Mouse (Mus musculus): ENCODE data around the gene Tlr4.

Gene Tlr4

DNA sequence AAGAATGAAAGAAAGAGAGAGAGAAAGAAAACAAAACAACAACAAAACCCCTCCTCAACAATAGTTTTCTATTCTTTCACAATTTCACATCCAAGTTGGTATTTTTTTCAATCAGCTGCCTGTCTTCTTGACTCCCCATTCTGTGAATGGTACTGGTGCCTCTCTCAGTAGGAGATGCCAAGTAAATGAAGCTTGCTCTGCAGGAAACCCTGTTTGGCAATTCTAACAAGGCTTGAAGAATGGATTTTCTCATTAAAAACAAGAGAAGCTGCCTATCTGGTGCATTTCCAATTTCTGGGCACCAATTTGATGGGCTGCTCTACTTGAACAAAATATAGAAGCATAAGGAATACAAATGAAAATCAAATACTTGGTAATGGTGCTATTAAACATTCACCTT lies 74.1 kb downstream of the Tlr4 start:
- no peak for DNase-seq

DNA sequence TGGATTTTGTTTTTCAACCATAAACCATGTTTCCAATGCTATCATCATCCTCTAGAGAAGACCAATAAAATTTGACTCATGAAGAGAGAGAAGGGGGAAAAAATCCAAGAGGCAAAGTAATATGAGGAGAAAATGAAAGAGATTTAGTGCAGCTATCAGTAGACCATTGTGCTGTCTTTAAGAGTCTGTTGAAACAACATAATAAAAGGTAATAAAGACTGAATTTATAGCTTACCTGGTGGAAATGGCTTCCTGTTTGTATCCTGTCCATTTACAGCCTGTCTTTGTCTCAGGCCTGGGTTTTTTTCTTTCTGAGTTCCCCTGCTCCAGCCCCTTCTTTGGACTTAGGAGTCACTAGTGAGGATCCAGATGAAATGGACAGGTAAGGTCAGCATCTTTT lies 81.0 kb downstream of the Tlr4 start:
- DNase-seq: no peak

DNA sequence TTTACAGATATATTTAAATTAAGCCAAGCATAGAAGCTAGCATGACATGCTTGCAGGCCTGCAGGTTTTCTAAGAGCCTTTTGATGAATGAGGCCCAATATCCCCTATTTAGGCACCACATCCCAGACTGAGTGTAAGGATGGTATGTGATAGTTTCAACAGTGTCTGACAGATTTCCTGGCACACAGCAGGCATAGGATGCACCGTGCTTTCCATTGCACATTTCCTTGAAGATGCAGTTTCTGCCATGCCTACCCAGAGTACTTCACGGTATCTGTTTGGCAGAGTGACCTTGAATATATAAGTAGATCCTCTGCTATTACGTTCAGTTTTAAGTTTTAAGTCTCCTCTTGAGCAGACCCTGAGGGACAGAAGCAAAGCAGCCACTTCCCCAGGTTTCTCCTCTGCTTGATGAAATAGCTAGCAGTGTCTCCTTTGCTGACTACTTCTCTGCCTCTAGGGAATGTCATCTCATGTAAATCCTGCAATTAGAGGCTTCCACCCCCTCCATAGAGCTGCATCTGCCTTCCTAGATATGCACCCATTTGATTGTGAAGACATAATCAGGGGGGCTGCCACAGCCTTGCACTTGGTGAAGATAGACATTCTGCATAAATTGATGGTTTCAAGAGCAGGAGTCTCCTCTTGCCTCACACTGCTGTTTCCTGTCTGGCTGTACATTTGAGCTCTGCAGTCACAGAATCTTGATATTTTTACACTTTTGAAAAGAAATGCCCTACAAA lies 92.4 kb downstream of the Tlr4 start:
- DNase-seq: no peak

GRCm38 (mm10) chr4:66923616-66924276 lies 96.4 kb downstream of the Tlr4 start:
- no peak for DNase-seq

DNA sequence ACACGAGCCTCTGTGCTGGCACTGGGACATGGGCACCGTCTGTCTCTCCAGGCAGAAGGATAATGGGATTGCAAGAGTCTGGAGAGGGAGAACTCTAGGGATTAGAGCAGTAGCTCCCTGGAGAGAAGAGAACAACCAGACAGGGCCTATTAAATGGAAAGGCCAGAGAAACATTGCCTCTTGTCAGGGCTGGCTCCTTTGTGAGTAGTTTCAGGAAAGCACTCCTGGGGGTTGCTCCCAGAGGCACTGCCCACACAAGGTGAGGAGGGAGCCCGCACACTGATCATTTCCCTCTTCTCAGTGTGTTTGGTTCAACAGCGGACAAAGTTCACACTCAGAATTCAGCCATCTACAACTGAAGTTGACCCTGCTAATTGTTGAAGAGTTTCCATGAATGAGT lies 98.7 kb downstream of the Tlr4 start:
- DNase-seq: no peak

DNA sequence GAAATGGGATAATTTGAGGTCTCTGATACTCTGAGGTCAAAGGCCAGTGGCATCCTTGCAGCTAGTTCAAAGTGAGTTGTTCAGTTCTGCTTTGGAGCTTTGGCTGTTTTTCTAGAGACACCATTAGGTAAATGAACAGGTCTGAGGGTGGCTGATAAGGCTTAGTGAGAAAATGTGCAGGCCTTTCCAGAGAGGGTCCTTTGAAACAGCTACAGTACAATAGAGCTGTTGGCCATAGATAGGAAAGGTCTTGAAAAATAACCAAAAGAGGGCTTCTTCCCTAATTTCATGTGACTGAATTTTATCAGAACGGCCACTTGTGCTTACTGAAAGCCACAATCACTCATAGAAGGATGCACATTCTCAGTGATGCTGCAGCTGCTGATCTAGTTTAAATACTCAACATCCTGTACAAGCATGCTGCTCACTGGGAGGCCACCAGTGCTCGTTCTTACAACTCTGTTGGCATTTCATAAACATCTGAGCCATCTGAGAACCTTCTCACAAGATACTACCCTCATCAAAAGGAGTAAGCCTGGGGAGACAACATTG lies 100.2 kb downstream of the Tlr4 start:
- no peak for DNase-seq

DNA sequence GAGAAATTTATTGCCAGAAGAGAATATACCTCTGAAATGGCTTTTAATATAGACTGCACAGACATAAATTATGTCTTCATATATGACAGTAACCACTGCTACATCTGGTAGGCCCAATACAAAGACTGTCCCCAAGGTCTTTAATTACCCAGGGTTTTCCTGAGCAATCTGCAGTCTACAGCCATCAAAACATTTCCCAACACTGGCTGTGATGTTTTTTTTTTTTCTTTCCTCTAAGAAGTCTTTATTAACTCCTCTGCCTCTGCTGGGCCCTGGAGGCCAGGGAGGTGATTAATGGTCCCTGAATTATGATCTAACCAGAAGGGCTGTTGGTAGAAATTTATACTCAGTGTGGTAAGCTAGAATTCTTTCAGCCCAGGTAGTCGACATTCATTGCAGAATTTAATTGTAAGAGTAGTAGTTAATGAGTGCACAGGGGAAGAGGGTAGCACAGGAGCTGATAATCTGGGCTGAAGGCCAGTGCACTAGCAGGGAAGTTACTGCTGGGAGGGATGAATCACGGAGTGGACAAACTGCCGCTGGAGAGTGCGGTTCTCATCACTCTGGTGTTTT lies 111.2 kb downstream of the Tlr4 start:
- DNase-seq: no peak

GRCm38 (mm10) chr4:66941894-66942293 lies 114.5 kb downstream of the Tlr4 start:
- DNase-seq: no peak

DNA sequence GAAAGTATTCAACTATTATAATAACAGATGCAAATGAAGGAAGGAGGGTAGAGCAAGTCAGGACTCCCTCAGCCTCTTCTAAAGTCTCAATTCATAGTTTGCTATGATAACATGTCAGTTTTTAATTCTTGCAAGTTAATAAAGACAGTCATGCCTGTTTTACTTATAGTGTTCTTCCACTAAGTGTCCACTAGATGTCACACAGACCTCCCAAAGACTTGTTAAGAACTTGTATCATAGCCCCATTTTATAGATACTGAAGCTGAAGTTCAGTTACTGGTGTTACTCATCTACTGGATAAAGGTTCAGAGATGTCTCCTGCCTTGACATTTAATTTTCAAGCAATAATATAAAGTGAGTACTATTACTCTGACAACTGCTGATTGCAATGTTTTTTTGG lies 116.3 kb downstream of the Tlr4 start:
- no peak for DNase-seq

- no peak for DNase-seq
Measured at GRCm38 (mm10) chr4:66947657-66948056, 120.3 kb downstream of the Tlr4 start.

DNA sequence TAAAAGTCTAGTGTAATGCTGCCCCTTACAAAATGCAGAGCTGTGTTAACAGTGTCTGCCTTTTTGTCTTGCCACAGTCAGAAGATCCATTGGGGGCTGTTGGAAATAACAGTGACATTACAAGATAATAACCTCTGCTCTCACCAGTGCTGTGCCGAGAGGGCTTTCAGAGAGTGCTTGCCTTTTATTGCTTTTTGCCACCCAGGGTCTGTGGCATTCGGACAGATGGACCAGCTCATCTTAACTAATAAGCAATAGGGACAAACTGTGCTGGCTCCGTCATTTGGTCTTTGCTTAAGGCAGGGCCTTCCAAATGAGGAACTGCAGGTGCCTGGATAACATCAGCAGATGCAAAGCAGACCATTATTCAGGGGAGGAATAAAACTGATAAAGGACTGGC lies 147.5 kb downstream of the Tlr4 start:
- DNase-seq: no peak
